Mouse (Mus musculus): ENCODE results near the gene Eftud2.

DNA sequence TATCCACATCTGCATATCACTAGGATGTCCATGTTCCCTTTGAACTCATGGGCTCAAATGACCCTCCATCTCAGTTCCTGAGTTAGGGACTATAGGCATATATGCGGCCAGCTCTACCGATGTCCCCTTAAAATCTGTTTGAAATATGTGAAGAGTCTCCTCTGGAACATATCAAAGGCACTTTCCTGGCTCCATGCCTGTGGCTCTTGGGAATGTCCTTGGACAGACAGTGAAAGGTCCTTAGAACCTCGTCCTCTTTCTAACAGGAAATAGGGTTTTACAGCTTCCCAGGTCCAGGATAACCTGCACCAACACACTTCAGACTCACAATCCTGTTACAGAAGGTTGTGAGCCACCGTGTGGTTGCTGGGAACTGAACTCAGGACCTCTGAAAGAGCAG is 50.5 kb downstream of the Eftud2 start:
- no peak for TF ChIP-seq CTCF (IDR thresholded peaks at IDR 0.05; ENCODE audit: borderline replicate concordance, extremely low read depth, insufficient read depth, insufficient read length)
- no peak for TF ChIP-seq POLR2A (IDR thresholded peaks at IDR 0.05; ENCODE audit: borderline replicate concordance, extremely low read depth, insufficient read depth, insufficient read length, poor library complexity, severe bottlenecking)
